Mouse (Mus musculus) liver, postnatal 0 days (tissue): ENCODE data around the gene Eral1. TPM values are rescaled to one million over a fixed set of nuclear protein-coding genes. Genes with fewer than 3 reads are reported as not detected.

Experiments
- ATAC-seq: fragments of 200-750 bp; cut with Nextera tagmentation; 2 replicates; pipeline ENCODE4 v1.8.0; 2017; ENCODE audit warnings: mild to moderate bottlenecking, moderate library complexity
- DNase-seq: peaks from one replicate; pipeline ENCODE4 v3.0.0-alpha.2; 2016
- H3K27ac ChIP-seq: fragments of 300-500 bp; sonication (generic); 2 replicates; pipeline ENCODE4 v1.5.1; 2014; ENCODE audit warnings: antibody characterized with exemption, moderate library complexity, mild to moderate bottlenecking, low read depth
- H3K27me3 ChIP-seq: fragments of 300-500 bp; sonication (generic); 2 replicates; pipeline ENCODE4 v1.6.1; 2014; ENCODE audit warnings: low read length, control low read depth, mixed read lengths; ENCODE audit not compliant: insufficient read depth
- H3K36me3 ChIP-seq: fragments of 300-500 bp; sonication (generic); replicated peaks from 2 replicates; pipeline ENCODE4 v1.6.1; 2014; ENCODE audit warnings: mild to moderate bottlenecking, control low read depth, low read length, moderate library complexity, mixed read lengths; ENCODE audit not compliant: insufficient read depth
- H3K4me1 ChIP-seq: fragments of 300-500 bp; sonication (generic); 2 replicates; pipeline ENCODE4 v1.6.1; 2014; ENCODE audit warnings: antibody characterized with exemption, mild to moderate bottlenecking, control low read depth; ENCODE audit not compliant: insufficient read depth
- H3K4me2 ChIP-seq: fragments of 300-500 bp; sonication (generic); 2 replicates; pipeline ENCODE4 v1.6.1; 2014; ENCODE audit warnings: low read depth, mild to moderate bottlenecking, low read length, moderate library complexity, mixed read lengths
- H3K4me3 ChIP-seq: fragments of 300-500 bp; sonication (generic); 2 replicates; pipeline ENCODE4 v1.5.1; 2014; ENCODE audit warnings: low read depth, low read length
- H3K9ac ChIP-seq: fragments of 300-500 bp; sonication (generic); replicated peaks from 2 replicates; pipeline ENCODE4 v1.6.1; 2014; ENCODE audit warnings: mild to moderate bottlenecking, moderate library complexity
- H3K9me3 ChIP-seq: fragments of 300-500 bp; sonication (generic); 2 replicates; pipeline ENCODE4 v1.6.1; 2016; ENCODE audit warnings: mild to moderate bottlenecking, control low read depth, low read length, mixed read lengths
- CTCF ChIP-seq: sonication (generic); IDR thresholded peaks from 2 replicates; pipeline ENCODE4 v1.5.1; 2016; ENCODE audit warnings: antibody characterized with exemption, low read depth
- EP300 ChIP-seq: IDR thresholded peaks from 2 replicates; pipeline ENCODE4 v1.6.1; 2016; ENCODE audit warnings: antibody characterized with exemption, low read depth, mild to moderate bottlenecking
- WGBS: fragments of 180-500 bp; shearing (Covaris S2); extraction: QIAGEN DNeasy Blood & Tissue Kit; methylation state at CpG from one replicate; pipeline ENCODE4 v1.1.7; 2014; ENCODE audit not compliant: insufficient replicate concordance; 5-methylcytosine and 5-hydroxymethylcytosine counted together
- polyA plus RNA-seq: library from polyadenylated mRNA; unstranded; fragments of >200 nt; fragmentation: Nextera tagmentation; extraction: Ambion mirVana; gene quantifications from 2 replicates; pipeline ENCODE4 v1.2.1, GENCODE M21; 2015

Gene Eral1
- polyA plus RNA-seq, 1 experiment from 2014 or later, result 10.6 TPM

DNA sequence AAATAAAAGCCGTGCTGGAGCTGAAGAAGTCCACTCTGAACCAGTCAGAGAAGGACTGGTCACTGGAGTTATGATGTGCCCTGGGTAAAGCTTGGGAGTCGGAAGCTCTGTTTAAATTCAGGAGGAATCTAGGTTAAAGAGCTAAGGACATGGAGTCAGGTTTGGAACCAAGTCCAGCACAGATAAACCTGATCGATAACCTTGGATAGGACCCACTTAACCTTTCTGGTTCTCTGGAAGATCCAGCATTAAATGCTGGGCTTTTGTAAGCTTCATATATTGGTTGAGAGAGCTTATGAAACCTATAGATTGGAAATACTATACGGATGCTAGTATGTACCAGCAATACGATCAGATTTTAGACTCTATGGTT is 14.9 kb upstream of the Eral1 start:
- Histone ChIP-seq H3K4me3 (peak overlapping the region; percentile 80), H3K4me1 (peaks cover 22% of the 10 kb centered on the region), H3K9me3 (no peaks in the 10 kb centered on the region), H3K27ac (peak overlapping the region; percentile 84), H3K36me3 (0 out of 2 replicates have a peak, but pooled peaks cover 2% of the 10 kb centered on the region), H3K27me3 (no peaks in the 10 kb centered on the region), H3K9ac (peak overlapping the region; percentile 76), H3K4me2 (peak overlapping the region; percentile 92)
- TF ChIP-seq CTCF (no peak), EP300 (no peak)
- DNase-seq, result no peak
- 25% methylated on average over 5 of the region's 5 CpGs for WGBS
- peak; percentile 48 for ATAC-seq

DNA sequence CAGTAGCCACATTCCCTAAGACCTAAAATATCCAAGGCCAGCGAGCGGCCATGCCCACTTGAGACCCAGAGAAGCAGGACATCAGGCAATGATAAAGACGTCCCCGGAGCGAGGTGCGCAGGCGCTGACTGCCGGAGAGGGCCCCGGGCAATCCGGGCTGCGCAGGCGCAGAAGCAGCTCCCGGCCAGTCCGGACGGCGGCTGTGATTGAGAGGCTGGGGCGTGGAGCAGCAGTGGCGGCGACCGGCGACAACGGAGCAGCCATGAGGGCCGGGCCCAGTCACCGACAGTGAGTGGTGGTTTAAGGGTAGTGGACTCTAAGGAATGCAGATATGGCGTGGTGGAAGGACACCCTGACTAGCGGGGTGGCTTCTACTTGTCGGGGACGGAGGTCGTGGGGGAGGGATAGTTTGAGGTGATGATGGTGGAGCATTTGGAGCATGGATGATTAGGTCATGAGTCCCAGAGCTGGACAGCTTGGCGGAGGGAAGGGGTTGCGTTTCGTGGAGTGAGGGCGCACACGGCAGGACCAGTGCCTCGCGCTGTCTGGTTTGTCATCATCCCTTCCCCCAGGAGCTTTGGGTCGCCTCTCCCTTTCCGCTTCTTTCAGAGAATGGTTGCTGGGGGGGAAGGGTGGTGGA is 14.4 kb upstream of the Eral1 start, which contains the start of gene Fam222b:
TSS of gene Fam222b (plus strand) at position 157 of the 640 bp plus-strand sequence.
- no peaks in the 10 kb centered on the region for H3K9me3 ChIP-seq
- ATAC-seq, result peak; percentile 95
- H3K9ac ChIP-seq, result peak within 1 kb of the TSS; percentile 76
- 0 out of 2 replicates have a peak, but pooled peaks cover 2% of the 10 kb centered on the region for H3K36me3 ChIP-seq
- H3K4me2 ChIP-seq, result peak within 1 kb of the TSS; percentile 92
- 2% methylated on average over 38 of the region's 38 CpGs for WGBS
- peak within 1 kb of the TSS; percentile 80 for H3K4me3 ChIP-seq
- H3K4me1 ChIP-seq, result peaks cover 22% of the 10 kb centered on the region
- peak; percentile 92 for DNase-seq
- no peaks in the 10 kb centered on the region for H3K27me3 ChIP-seq
- H3K27ac ChIP-seq, result peak within 1 kb of the TSS; percentile 84
- no peak for TF ChIP-seq EP300
- no peak for TF ChIP-seq CTCF

DNA sequence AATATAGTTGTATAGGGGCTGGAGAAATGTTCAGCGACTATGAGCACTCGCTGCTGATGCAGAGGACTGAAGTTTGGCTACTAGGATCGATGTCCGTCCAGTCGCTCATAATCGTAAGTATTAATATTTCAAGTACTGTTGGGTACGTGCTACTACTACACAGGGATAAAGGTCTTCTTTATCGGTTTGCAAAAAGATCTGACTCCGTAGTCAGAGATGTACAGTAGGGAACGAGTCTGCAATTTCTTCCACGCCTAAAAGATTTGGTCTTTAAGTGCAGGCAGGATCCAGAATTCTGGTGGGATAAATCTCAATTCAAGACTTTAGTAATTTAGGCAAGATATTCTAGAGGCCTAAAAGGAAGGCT is 13.9 kb upstream of the Eral1 start:
- H3K27ac ChIP-seq, result peak overlapping the region; percentile 84; the same call in 1 of the 2 replicates
- H3K4me3 ChIP-seq, result peak overlapping the region; percentile 80
- no peaks in the 10 kb centered on the region for H3K9me3 ChIP-seq
- DNase-seq (no peak), ATAC-seq (peak; percentile 7; the same call in 1 of the 2 replicates)
- peaks cover 22% of the 10 kb centered on the region for H3K4me1 ChIP-seq
- 0 out of 2 replicates have a peak, but pooled peaks cover 2% of the 10 kb centered on the region for H3K36me3 ChIP-seq
- TF ChIP-seq CTCF (no peak), EP300 (no peak)
- peak overlapping the region; percentile 76 for H3K9ac ChIP-seq
- H3K4me2 ChIP-seq, result peak overlapping the region; percentile 92
- WGBS, result 45% methylated on average over 11 of the region's 11 CpGs
- no peaks in the 10 kb centered on the region for H3K27me3 ChIP-seq

DNA sequence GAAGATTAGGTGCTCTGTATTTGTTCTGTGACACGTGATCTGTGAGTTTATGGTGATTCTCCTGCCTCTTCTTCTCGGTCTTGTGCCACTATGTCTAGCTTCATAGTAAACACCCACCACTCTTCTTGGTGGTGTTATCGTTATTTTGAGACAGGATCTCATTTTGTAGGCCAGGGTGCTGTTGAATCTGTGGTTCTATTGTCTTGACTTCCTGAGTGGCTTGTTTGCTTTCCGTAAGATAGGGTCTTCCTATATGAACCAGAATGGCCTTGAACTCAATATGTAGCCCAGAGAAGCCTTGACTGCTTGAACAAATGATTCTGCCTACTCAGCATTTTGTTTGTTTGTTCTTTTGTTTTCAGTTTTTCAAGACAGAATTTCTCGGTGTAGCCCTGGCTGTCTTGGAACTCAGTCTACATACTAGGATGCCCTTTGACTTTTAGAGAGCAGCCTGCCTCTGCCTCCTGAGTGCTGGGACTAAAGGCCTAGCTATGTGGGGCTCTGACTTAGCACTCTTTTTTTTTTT is 7.6 kb upstream of the Eral1 start:
- H3K27ac ChIP-seq, result no peak overlapping the region
- 58% methylated on average over 5 of the region's 5 CpGs for WGBS
- ATAC-seq, result peak; percentile 56

DNA sequence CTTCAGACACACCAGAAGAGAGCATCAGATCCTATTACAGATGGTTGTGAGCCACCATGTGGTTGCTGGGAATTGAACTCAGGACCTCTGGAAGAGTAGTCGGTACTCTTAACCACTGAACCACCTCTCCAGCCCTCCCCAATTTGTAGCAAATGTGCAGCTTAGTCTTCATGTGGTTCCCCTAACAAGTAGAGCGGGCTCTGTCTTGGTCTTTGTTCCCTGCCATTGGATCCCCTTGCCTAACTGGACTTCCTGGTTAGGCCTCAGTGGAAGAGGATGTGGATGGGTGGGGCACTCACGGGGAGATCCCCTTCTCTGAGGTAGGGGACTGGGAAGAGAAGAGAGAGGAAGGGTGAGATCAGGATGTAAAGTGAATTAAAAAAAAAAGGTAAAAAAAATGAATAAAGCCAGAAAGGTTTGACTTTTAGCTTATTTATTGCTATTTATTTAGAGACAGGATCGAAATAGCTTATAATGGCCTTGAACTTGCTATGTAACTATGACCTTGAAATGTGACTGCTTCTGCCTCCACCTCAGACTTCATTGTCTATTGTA is 6.8 kb upstream of the Eral1 start:
- no peak for DNase-seq
- no peak for ATAC-seq

More for the DNA sequence above, 7.6 kb upstream of the Eral1 start:
- TF ChIP-seq EP300 (peak; percentile 43; the same call in 1 of the 2 replicates), CTCF (no peak)
- H3K9me3 ChIP-seq, result no peaks in the 10 kb centered on the region
- H3K9ac ChIP-seq, result no peak overlapping the region
- no peak for DNase-seq
- H3K4me3 ChIP-seq, result no peak overlapping the region
- no peak overlapping the region for H3K4me2 ChIP-seq
- no peaks in the 10 kb centered on the region for H3K4me1 ChIP-seq
- no peaks in the 10 kb centered on the region for H3K27me3 ChIP-seq
- H3K36me3 ChIP-seq, result no peaks in the 10 kb centered on the region

DNA sequence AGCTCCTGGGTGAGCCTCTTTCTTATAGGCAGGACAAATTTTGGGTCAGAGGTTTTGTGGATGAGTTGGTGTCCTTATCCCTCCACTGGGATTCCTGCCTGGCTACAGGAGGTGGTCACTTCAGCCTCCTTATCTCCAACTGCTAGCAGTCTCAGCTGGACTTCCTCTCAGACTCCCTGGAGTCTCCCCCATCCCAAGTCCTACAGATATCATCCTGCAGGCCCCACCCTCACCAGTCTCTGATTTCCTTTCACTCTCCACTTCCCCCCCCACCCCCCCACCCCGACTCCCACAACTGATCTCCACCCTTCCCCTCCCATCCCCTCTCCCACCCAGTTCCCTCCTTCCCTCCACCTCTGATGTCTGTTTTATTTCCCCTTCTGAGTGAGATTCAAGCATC is 3.4 kb upstream of the Eral1 start:
- WGBS, result 15% methylated on average over 1 of the region's 1 CpGs
- H3K4me1 ChIP-seq, result peaks cover 18% of the 10 kb centered on the region
- TF ChIP-seq CTCF (no peak), EP300 (no peak)
- no peak overlapping the region for H3K4me2 ChIP-seq
- ATAC-seq, result no peak
- no peak overlapping the region for H3K4me3 ChIP-seq
- H3K9me3 ChIP-seq, result no peaks in the 10 kb centered on the region
- no peak overlapping the region for H3K27ac ChIP-seq
- DNase-seq, result no peak
- no peaks in the 10 kb centered on the region for H3K27me3 ChIP-seq
- no peak overlapping the region for H3K9ac ChIP-seq
- H3K36me3 ChIP-seq, result no peaks in the 10 kb centered on the region

More for the DNA sequence above, 6.8 kb upstream of the Eral1 start:
- no peak for TF ChIP-seq EP300
- no peak for TF ChIP-seq CTCF
- 62% methylated on average over 4 of the region's 4 CpGs for WGBS
- H3K27me3 ChIP-seq, result no peaks in the 10 kb centered on the region
- H3K9me3 ChIP-seq, result no peaks in the 10 kb centered on the region
- no peak overlapping the region for H3K27ac ChIP-seq
- no peaks in the 10 kb centered on the region for H3K4me1 ChIP-seq
- H3K36me3 ChIP-seq, result no peaks in the 10 kb centered on the region
- no peak overlapping the region for H3K4me3 ChIP-seq
- H3K4me2 ChIP-seq, result no peak overlapping the region
- no peak overlapping the region for H3K9ac ChIP-seq
